Mouse (Mus musculus): ENCODE measurements around the gene Emilin2.

Gene Emilin2

DNA sequence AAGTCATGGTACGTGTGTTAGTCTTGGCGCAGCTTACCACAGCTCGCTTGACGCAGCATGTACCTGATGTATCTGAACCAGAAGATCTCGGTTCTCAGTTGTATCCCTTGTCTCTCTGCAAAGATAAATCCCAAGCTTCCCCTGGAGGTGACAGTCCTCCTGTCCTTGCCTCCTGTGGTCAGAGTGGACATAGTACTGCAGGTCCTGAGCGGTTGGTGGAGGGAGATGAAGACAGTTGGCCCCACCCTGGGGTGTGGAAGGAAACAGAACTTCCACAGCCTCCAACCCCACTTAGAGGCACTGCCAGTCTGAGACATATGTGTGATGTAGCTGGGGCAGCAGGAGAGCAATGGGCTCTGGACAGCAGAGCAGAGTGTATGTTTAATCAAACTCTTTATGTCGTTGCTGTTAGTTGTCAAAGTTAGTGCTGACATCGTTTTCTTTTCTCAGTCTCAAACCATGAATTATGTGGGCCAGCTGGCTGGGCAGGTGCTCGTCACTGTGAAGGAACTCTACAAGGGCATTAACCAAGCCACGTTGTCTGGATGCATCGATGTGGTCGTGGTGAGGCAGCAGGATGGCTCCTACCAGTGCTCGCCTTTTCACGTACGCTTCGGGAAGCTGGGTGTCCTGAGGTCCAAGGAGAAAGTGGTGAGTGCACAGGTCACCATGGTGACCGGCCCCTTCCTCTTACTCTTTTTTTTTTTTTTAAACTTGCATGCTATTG is 97.1 kb downstream of the Emilin2 start:
- TF ChIP-seq GATA4 (IDR thresholded peaks at IDR 0.05; ENCODE audit: insufficient replicate concordance, low read length), result no peak

DNA sequence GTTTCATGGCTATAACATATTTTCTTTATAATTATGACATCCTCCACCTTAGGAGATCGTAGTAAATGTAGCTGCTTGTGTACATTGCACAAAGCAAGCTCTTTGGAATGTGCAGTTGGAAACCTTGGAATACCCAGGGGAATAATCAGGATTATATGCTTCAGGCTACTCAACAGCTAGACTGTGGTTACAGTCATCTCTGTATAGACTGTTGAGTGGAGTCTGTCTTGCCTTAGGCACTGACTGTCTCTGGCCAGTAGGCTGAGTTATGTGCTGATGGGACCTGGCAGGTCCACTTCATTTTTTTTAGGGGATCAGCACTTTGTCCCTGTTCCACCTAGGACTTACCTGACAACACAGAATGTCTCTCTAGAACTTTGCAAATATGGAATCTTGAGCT is 98.1 kb downstream of the Emilin2 start:
- no peak for TF ChIP-seq GATA4 (IDR thresholded peaks at IDR 0.05; ENCODE audit: insufficient replicate concordance, low read length)

DNA sequence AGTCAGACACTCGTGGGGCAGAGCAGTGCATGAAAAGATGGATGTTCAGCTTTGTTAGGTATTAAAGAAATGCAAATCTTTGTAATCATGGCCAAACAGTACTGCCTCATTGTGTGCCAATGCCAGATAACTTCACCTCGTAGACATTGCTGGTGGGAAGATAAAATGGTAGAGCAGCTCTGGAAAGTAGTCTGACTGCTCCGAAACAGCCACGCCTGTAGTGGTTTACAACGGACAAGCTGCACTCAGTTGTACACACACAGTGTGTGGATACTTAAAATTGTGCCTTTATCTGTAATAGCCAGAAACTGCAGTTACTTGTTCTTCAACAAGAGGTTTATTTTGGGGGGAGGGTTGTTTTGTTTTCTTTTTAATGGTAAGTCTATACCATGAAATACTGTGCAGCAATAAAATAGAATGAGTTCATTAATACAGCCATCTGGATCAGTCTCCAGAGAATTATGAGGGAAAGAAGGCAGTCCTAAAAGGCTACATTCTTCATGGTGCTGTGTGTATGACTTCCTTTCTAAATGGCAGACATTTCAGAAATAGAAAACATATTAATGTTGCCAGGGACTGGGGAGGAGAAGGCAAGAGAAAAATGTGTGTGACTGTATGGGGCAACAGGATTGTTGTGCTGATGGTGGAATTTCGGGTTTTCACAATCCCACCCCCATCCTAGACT is 99.7 kb downstream of the Emilin2 start:
- no peak for TF ChIP-seq GATA4 (IDR thresholded peaks at IDR 0.05; ENCODE audit: insufficient replicate concordance, low read length)

DNA sequence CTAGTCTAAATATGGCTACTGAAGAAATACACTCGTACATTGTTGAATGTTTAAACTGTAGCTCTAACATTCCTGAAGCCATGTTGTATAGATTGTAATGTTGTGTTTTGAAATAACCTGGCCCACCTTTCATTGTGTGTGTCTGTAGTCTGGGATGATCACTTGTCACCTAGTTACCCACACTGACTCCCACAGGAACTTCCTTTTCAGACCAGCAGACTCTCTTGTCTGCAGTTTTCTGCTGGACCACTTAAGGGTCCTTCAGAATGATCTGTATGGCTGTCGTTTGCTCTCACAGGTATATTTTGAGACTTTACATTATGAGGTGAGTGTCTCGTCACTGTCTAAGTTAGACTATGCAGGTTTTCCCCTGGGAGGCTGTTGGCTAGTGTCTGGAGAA is 101.8 kb downstream of the Emilin2 start:
- TF ChIP-seq GATA4 (IDR thresholded peaks at IDR 0.05; ENCODE audit: insufficient replicate concordance, low read length), result no peak

DNA sequence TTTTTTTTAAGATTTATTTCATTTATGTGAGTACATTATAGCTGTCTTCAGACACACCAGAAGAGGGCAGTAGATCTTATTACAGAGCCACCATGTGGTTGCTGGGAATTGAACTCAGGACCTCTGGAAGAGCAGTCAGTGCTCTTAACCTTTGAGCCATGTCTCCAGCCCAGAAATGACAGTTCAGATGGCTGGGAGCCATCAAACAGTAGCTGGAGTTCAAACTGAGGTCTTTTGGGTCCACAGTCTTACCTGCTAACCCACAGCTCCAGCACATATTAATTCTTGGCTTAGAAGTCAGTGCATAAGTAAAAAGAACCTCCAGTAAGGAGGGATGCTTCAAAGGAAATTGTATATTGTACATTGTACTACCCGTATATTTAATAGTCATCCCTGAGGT is 102.9 kb downstream of the Emilin2 start:
- no peak for TF ChIP-seq GATA4 (IDR thresholded peaks at IDR 0.05; ENCODE audit: insufficient replicate concordance, low read length)

GRCm38 (mm10) chr17:71208376-71208775 is 103.4 kb downstream of the Emilin2 start:
- no peak for TF ChIP-seq GATA4 (IDR thresholded peaks at IDR 0.05; ENCODE audit: insufficient replicate concordance, low read length)

DNA sequence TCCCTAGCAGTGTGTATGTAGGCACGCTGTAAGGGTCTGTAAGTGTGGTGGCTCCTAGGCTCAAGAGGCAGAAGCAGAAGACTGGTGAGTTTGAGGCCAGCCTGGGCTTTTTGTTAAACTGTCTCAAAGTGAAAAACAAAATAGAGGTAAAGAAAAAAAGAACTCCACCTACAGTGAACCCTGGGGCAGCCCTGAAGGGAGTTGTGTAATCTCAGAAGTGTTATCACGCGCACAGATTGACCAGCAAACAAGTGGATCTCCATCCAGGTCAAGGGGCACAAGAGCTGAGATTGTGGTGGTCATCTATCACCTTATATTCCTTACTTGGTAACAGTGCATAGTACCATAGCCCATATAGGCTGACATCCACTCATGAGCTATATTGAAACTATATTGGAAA is 104.5 kb downstream of the Emilin2 start:
- TF ChIP-seq GATA4 (IDR thresholded peaks at IDR 0.05; ENCODE audit: insufficient replicate concordance, low read length), result no peak

GRCm38 (mm10) chr17:71206136-71206893 is 105.5 kb downstream of the Emilin2 start:
- TF ChIP-seq GATA4 (IDR thresholded peaks at IDR 0.05; ENCODE audit: insufficient replicate concordance, low read length), result no peak

GRCm38 (mm10) chr17:71204809-71205091 is 107.0 kb downstream of the Emilin2 start:
- TF ChIP-seq GATA4 (IDR thresholded peaks at IDR 0.05; ENCODE audit: insufficient replicate concordance, low read length), result no peak

DNA sequence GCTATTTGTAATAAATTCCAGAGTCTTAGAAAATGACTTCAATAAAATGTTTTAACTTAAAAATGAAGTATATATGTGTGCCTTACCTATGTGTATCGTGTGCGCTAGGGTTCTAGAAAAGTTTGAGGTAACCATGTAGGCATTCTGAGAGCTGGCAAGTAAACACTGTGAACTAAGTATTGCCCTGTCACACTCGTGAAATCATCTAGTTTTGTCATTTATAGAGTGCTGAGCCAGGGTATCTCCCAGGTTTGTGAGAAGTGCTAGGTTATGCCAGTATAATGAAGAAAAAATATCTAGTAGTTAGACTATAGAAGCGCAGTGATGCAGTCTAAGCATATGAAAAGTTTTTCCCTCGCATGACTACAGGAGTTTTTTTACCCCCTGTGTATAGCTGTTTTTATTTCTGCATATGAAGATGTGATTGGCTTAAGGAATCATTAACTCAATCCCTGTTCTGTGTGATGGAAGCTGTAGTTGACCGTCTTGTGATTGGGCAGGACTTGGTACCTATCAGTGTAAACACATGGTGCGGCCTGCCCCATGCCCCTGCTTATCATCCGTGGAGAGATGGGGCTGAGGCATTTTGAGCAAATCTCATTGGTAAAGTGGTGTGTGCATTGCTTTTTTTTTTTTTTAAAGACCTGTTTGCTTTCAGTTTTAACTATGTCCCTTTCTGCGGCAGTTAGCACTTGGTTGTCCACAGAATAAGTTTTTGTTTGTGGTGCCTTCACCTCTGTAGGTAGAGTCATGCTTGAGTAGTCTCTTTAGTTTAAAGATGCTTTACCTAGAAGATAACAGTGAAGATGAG is 107.6 kb downstream of the Emilin2 start:
- peak; percentile 49; the same call in 1 of the 2 replicates for TF ChIP-seq GATA4 (IDR thresholded peaks at IDR 0.05; ENCODE audit: insufficient replicate concordance, low read length)

Data from liver, adult (tissue).